Comparison of ENCODE assay signal across 7 mouse cellular contexts in the genomic region with DNA sequence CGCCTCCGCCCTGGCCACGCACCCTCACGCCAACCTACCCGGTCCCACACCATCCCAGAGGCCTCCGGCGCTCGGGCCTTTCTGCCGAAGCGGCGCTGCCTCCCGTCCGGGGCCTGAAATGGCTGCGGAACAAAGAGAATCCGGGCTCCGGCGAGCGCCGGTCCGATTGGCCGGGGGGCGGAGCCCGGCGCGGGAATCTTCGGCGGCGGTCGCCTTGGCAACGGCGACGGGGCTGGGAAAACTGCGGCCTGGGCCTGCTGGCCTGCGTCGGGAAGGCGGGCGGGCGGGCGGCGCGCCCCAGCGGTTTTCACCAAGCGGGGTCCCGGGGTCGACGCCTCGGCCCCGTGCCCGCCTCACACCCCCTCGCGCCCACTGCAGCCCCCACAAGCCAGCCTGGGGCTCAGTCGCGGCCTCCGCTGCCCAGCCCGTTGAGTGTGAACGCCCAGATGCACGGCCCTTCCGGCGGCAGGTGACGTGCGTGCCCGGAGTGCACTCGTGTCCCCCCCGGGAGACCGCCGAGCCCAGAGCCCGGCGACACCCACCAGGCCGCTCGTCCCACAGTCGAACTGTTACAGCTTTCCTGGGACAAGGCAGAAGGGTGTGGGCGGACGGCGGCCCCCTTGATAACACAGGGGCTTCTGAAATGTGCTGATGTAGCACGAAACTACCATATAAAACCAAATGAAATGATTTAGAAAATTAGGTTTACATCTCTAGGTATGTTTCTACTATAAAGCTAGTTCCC. TPM values are rescaled to one million over a fixed set of nuclear protein-coding genes. Genes with fewer than 3 reads are reported as not detected.
DNase-seq lines count a peak whose midpoint lies in the region; ATAC-seq lines count a peak whose summit lies in the region.

Tnpo1 (minus strand) TSS at position 172 of the 745 bp plus-strand sequence.

- peak within 1 kb of the TSS; percentile 78 for H3K4me2 ChIP-seq in embryonic facial prominence, embryonic 12.5 days (replicated peaks)
- peak within 1 kb of the TSS; percentile 81 for H3K4me2 ChIP-seq in limb, embryonic 13.5 days (replicated peaks)
- peak within 1 kb of the TSS; percentile 74 for H3K4me2 ChIP-seq in midbrain, embryonic 16.5 days (ENCODE audit: low read length)

- H3K9ac ChIP-seq in embryonic facial prominence, embryonic 12.5 days, result peak within 1 kb of the TSS; percentile 100
- H3K9ac ChIP-seq in limb, embryonic 13.5 days, result peak within 1 kb of the TSS; percentile 100
- H3K9ac ChIP-seq in midbrain, embryonic 16.5 days (ENCODE audit: low read depth, low read length), result peak within 1 kb of the TSS; percentile 100

- ATAC-seq in embryonic facial prominence, embryonic 12.5 days (ENCODE audit: insufficient number of reproducible peaks, insufficient read depth, low FRiP score, low TSS enrichment), result peak; percentile 90
- ATAC-seq in limb, embryonic 13.5 days (ENCODE audit: low FRiP score, low read depth), result peak; percentile 95
- ATAC-seq in midbrain, embryonic 16.5 days, result peak; percentile 94

- H3K9me3 ChIP-seq in embryonic facial prominence, embryonic 12.5 days, result no peaks in the 10 kb centered on the region
- no peaks in the 10 kb centered on the region for H3K9me3 ChIP-seq in limb, embryonic 13.5 days
- H3K9me3 ChIP-seq in midbrain, embryonic 16.5 days (replicated peaks; ENCODE audit: control insufficient read depth, low read length, poor library complexity, severe bottlenecking), result no peaks in the 10 kb centered on the region

- whole genome bisulfite sequencing in embryonic facial prominence, embryonic 12.5 days, result under 1% methylated on average over 72 of the region's 75 CpGs
- WGBS in limb, embryonic 13.5 days, result under 1% methylated on average over 69 of the region's 75 CpGs
- WGBS in midbrain, embryonic 16.5 days, result under 1% methylated on average over 69 of the region's 75 CpGs

- DNase-seq in adrenal gland, postnatal 25 days, result peak; percentile 96
- peak; percentile 93 to 95 for DNase-seq in heart, adult 18-20 months
- peak; percentile 91 to 92 for DNase-seq in kidney, adult 8-10 months
- peak; percentile 92 for DNase-seq in spleen, postnatal 10 days (ENCODE audit: low spot score in 2 of 2)

- H3K27me3 ChIP-seq in embryonic facial prominence, embryonic 12.5 days, result no peaks in the 10 kb centered on the region
- H3K27me3 ChIP-seq in limb, embryonic 13.5 days, result no peaks in the 10 kb centered on the region
- no peaks in the 10 kb centered on the region for H3K27me3 ChIP-seq in midbrain, embryonic 16.5 days (ENCODE audit: control insufficient read depth, insufficient read depth, low read depth, low read length)

- peaks cover 17% of the 10 kb centered on the region for H3K36me3 ChIP-seq in embryonic facial prominence, embryonic 12.5 days
- peaks cover 16% of the 10 kb centered on the region for H3K36me3 ChIP-seq in limb, embryonic 13.5 days
- H3K36me3 ChIP-seq in midbrain, embryonic 16.5 days (ENCODE audit: control insufficient read depth, insufficient read depth, low read length), result no peaks in the 10 kb centered on the region

- H3K4me3 ChIP-seq in embryonic facial prominence, embryonic 12.5 days, result peak within 1 kb of the TSS; percentile 97
- peak within 1 kb of the TSS; percentile 96 for H3K4me3 ChIP-seq in limb, embryonic 13.5 days
- H3K4me3 ChIP-seq in midbrain, embryonic 16.5 days (ENCODE audit: low read depth, low read length), result peak within 1 kb of the TSS; percentile 96

- peaks cover 13% of the 10 kb centered on the region for H3K4me1 ChIP-seq in embryonic facial prominence, embryonic 12.5 days
- peaks cover 27% of the 10 kb centered on the region for H3K4me1 ChIP-seq in limb, embryonic 13.5 days
- peaks cover 24% of the 10 kb centered on the region for H3K4me1 ChIP-seq in midbrain, embryonic 16.5 days (ENCODE audit: control insufficient read depth, insufficient read depth, low read length)

- H3K27ac ChIP-seq in embryonic facial prominence, embryonic 12.5 days, result peak within 1 kb of the TSS; percentile 96
- peak within 1 kb of the TSS; percentile 97 for H3K27ac ChIP-seq in limb, embryonic 13.5 days
- H3K27ac ChIP-seq in midbrain, embryonic 16.5 days (ENCODE audit: low read length), result peak within 1 kb of the TSS; percentile 96

RNA-seq across cellular contexts. Expression of gene Tnpo1, which starts in this region (rescaled TPM):
- total RNA-seq in adrenal gland, postnatal 25 days (2021), result 106 and 135 TPM in 2 replicates
- polyA plus RNA-seq in embryonic facial prominence, embryonic 12.5 days (2016; fragmentation: Nextera tagmentation; extraction: Ambion mirVana), result 73.3 and 73.8 TPM in 2 replicates
- 10 to 100 TPM; 59.2 to 70.0 TPM for total RNA-seq in heart, adult 18-20 months (2021)
- 61.5 and 66.3 TPM in 2 replicates for polyA plus RNA-seq in limb, embryonic 13.5 days (2015; fragmentation: Nextera tagmentation; extraction: Ambion mirVana)
- 40.8 and 45.2 TPM in 2 replicates for polyA plus RNA-seq in midbrain, embryonic 16.5 days (2015; fragmentation: Nextera tagmentation; extraction: Ambion mirVana)

Comparison
In these comparisons a context has a peak if more than half of its experiments do, and no peak if none do; other contexts are left out.
1. Peak in every context shown above with its lines: DNase-seq, ATAC-seq, H3K4me3 ChIP-seq and H3K27ac ChIP-seq.